Mouse (Mus musculus): ENCODE measurements at regions not wholly inside any gene's neighbourhood (a gene's known extent, or its start where the extent isn't known, plus 50 kb on each side); places are given as distances from the start of the nearest gene placed in this dataset.

GRCm38 (mm10) chr10:72056725-72057124, 597.9 kb upstream of the Zwint start:
- no peak for DNase-seq

- no peak for DNase-seq
Observed at GRCm38 (mm10) chr10:72071185-72071718, 583.4 kb upstream of the Zwint start.

DNA sequence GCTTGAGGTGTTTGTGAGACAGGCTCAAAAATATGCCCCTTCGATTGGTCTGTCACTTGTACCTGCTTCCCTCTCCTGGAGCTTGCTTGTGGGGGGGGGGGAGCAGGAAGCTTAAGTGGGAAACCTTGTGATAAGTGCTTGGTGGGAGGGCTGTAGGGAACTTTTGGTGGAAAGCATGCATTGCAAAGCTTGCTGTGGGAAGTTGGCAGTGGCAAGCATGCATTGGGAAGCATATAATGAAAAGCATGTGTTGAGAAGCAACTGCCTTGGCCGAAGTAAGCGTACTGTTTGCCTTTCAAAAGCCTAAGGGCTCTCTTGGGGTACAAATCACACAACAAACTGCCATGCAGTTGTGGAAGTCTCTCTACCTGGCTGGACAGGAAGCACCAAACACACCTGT, 576.3 kb upstream of the Zwint start:
- no peak for DNase-seq

DNA sequence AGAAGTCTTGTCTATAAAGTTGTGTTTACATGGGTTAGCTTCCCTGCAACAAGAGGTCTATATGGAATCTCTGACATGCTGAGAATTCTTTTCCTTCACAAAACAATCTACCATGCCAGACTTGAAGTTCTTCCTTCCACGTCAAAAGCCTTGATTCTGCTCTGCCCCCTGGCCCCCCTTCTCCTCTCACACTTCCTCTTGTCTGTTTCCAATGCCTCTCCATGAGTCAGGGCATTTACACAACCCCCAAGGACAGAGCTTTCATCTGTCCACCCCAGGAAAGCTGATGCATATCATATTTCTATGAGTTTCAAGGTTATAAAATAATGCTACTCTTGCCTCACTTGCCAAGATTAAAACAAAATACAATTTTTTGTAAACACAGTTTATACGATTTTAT, 557.7 kb upstream of the Zwint start:
- peak; percentile 81 for DNase-seq

- DNase-seq, result no peak
Observed at GRCm38 (mm10) chr10:72099156-72099812, 555.4 kb upstream of the Zwint start.

- DNase-seq, result no peak
Observed at GRCm38 (mm10) chr10:72119447-72119846, 535.2 kb upstream of the Zwint start.

GRCm38 (mm10) chr10:72132407-72132806, 522.2 kb upstream of the Zwint start:
- no peak for DNase-seq

Measured in adrenal gland, adult 8-10 months (tissue).